Mouse (Mus musculus): ENCODE results near the gene Trpm7. TPM values are rescaled to one million over a fixed set of nuclear protein-coding genes. Genes with fewer than 3 reads are reported as not detected.

Trpm7 gene
- total and polyA plus RNA-seq, 3 experiments: 22.3 to 23.1 TPM; not detected in 1

DNA sequence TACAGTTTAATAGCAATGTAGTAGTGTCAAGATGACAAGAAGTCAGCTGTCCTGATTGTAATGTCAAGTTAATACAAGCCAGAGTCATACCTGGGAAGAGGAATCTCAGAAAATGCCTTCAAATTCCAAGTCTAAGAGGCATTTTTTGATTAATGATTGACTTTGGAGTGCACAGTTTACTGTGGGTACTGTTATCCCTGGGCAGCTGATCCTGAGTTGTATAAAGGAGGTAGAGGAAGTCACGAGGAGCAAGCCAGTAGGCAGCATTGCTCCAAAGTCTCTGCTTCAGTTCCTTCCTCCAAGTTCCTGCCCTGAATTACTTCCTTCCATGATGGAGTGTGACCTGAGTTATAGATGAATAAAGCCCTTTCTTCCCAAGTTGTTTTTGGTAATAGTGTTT lies 9.7 kb downstream of the Trpm7 start:
- Histone ChIP-seq H3K27ac (ENCODE audit: control insufficient read depth, low read depth, low read length) (no peak overlapping the region), H3K9ac (ENCODE audit: control insufficient read depth, low read depth, low read length, poor library complexity, severe bottlenecking) (no peak overlapping the region), H3K79me2 (ENCODE audit: control insufficient read depth, insufficient read depth, low read length, poor library complexity) (peaks cover 51% of the 10 kb centered on the region), H3K4me3 (ENCODE audit: control insufficient read depth in 1 of 2, insufficient read depth in 1 of 2, low read depth in 2 of 2, low read length in 2 of 2) (no peak overlapping the region), H3K27me3 (ENCODE audit: control insufficient read depth in 1 of 2, insufficient read depth in 2 of 2, low read length in 2 of 2) (no peaks in the 10 kb centered on the region), H3K4me1 (ENCODE audit: control insufficient read depth in 1 of 2, insufficient read depth in 2 of 2, low read length in 2 of 2) (peaks cover 0 to 3% of the 10 kb centered on the region in 2 experiments; a peak in 1 of 4 replicates), H3K9me3 (replicated peaks; ENCODE audit: insufficient read depth, low read length) (no peaks in the 10 kb centered on the region), H3K36me3 (ENCODE audit: control insufficient read depth in 1 of 2, insufficient read depth in 2 of 2, low read length in 2 of 2) (peaks cover 0 to 3% of the 10 kb centered on the region in 2 experiments; a peak in 2 of 4 replicates)
- no peak for DNase-seq (ENCODE audit: low read depth, low spot score)
- no peak for TF ChIP-seq RCOR1 (IDR thresholded peaks at IDR 0.05; ENCODE audit: low read depth, low read length)
- no peak for TF ChIP-seq GABPA (IDR thresholded peaks at IDR 0.05; ENCODE audit: low read depth, low read length)
- no peak for TF ChIP-seq MEF2A (IDR thresholded peaks at IDR 0.05; ENCODE audit: extremely low read depth, insufficient replicate concordance, low read depth, low read length, poor library complexity, severe bottlenecking)
- no peak for TF ChIP-seq TAL1 (IDR thresholded peaks at IDR 0.05; ENCODE audit: low read length)
- TF ChIP-seq KAT2A (conservative IDR thresholded peaks at IDR 0.05; ENCODE audit: low read depth, low read length): no peak
- no peak for TF ChIP-seq MAFK (IDR thresholded peaks at IDR 0.05; ENCODE audit: borderline replicate concordance, low read depth, low read length)
- TF ChIP-seq MAX (IDR thresholded peaks at IDR 0.05; ENCODE audit: low read length): no peak

- H3K9me3 ChIP-seq (replicated peaks; ENCODE audit: insufficient read depth, low read length): no peaks in the 10 kb centered on the region
- H3K79me2 ChIP-seq (ENCODE audit: control insufficient read depth, insufficient read depth, low read length, poor library complexity): peaks cover 52% of the 10 kb centered on the region
- peaks cover 0 to 3% of the 10 kb centered on the region in 2 experiments; a peak in 1 of 4 replicates for H3K4me1 ChIP-seq (ENCODE audit: control insufficient read depth in 1 of 2, insufficient read depth in 2 of 2, low read length in 2 of 2)
- H3K9ac ChIP-seq (ENCODE audit: control insufficient read depth, low read depth, low read length, poor library complexity, severe bottlenecking): no peak overlapping the region
- DNase-seq (ENCODE audit: low read depth, low spot score): no peak
- no peak overlapping the region for H3K4me3 ChIP-seq (ENCODE audit: control insufficient read depth in 1 of 2, insufficient read depth in 1 of 2, low read depth in 2 of 2, low read length in 2 of 2)
- H3K27ac ChIP-seq (ENCODE audit: control insufficient read depth, low read depth, low read length): no peak overlapping the region
- H3K36me3 ChIP-seq (ENCODE audit: control insufficient read depth in 1 of 2, insufficient read depth in 2 of 2, low read length in 2 of 2): peaks cover 0 to 6% of the 10 kb centered on the region in 2 experiments; a peak in 2 of 4 replicates
- H3K27me3 ChIP-seq (ENCODE audit: control insufficient read depth in 1 of 2, insufficient read depth in 2 of 2, low read length in 2 of 2): no peaks in the 10 kb centered on the region
- TF ChIP-seq GATA1 (IDR thresholded peaks at IDR 0.05; ENCODE audit: low read depth, low read length) (no peak), MXI1 (IDR thresholded peaks at IDR 0.05; ENCODE audit: low read depth, low read length) (no peak), CHD1 (IDR thresholded peaks at IDR 0.05; ENCODE audit: low read depth, low read length) (no peak), HCFC1 (IDR thresholded peaks at IDR 0.05; ENCODE audit: low read depth, low read length) (no peak), JUND (IDR thresholded peaks at IDR 0.05; ENCODE audit: low read depth, low read length) (no peak), UBTF (IDR thresholded peaks at IDR 0.05; ENCODE audit: borderline replicate concordance, insufficient read depth, low read depth, low read length) (no peak), TCF12 (IDR thresholded peaks at IDR 0.05; ENCODE audit: low read depth, low read length) (no peak), ETS1 (IDR thresholded peaks at IDR 0.05; ENCODE audit: low read depth, low read length) (no peak), POLR2AphosphoS2 (IDR thresholded peaks at IDR 0.05; ENCODE audit: low read length) (no peak), GABPA (IDR thresholded peaks at IDR 0.05; ENCODE audit: low read depth, low read length) (no peak), NRF1 (IDR thresholded peaks at IDR 0.05; ENCODE audit: insufficient read depth, low read depth, low read length, poor library complexity, severe bottlenecking) (no peak)
These were observed 10.4 kb downstream of the Trpm7 start for GRCm38 (mm10) chr2:126865501-126866199.

Measured in MEL (cell line).